Mouse (Mus musculus): ENCODE results near the gene Gm21985. TPM values are rescaled to one million over a fixed set of nuclear protein-coding genes. Genes with fewer than 3 reads are reported as not detected.
"Not testable (repeated sequence)": the region's sequence is repeated elsewhere in the genome, so short reads cannot be mapped to it uniquely, and the experiment has no call there.

The Gm21985 gene
- polyA plus RNA-seq, 1 experiment: 2.2 TPM

GRCm38 (mm10) chr2:112396649-112397048 is 130.5 kb downstream of the Gm21985 start:
- H3K4me3 ChIP-seq (ENCODE audit: low read depth, low read length): no peak overlapping the region
- H3K9me3 ChIP-seq (replicated peaks; ENCODE audit: control insufficient read depth, insufficient read depth, low read length, poor library complexity, severe bottlenecking): no peaks in the 10 kb centered on the region
- no peaks in the 10 kb centered on the region for H3K36me3 ChIP-seq (ENCODE audit: control insufficient read depth, insufficient read depth, low read length, poor library complexity, severe bottlenecking)
- H3K27ac ChIP-seq (ENCODE audit: insufficient read depth, low read length): no peak overlapping the region
- TF ChIP-seq POLR2A (IDR thresholded peaks at IDR 0.05; ENCODE audit: insufficient read depth, low read length) (no peak), EP300 (IDR thresholded peaks at IDR 0.05; ENCODE audit: insufficient read depth, low read depth, low read length) (no peak)
- H3K27me3 ChIP-seq (ENCODE audit: control insufficient read depth, insufficient read depth, low read length, poor library complexity, severe bottlenecking): no peaks in the 10 kb centered on the region
- H3K4me1 ChIP-seq (ENCODE audit: control insufficient read depth, insufficient read depth, low read length): no peaks in the 10 kb centered on the region
- H3K9ac ChIP-seq (ENCODE audit: low read depth, poor library complexity, severe bottlenecking): no peak overlapping the region

GRCm38 (mm10) chr2:112407030-112407429 is 140.9 kb downstream of the Gm21985 start:
- Histone ChIP-seq H3K9ac (ENCODE audit: low read depth, poor library complexity, severe bottlenecking) (no peak overlapping the region), H3K4me3 (ENCODE audit: low read depth, low read length) (no peak overlapping the region), H3K27me3 (ENCODE audit: control insufficient read depth, insufficient read depth, low read length, poor library complexity, severe bottlenecking) (no peaks in the 10 kb centered on the region), H3K9me3 (replicated peaks; ENCODE audit: control insufficient read depth, insufficient read depth, low read length, poor library complexity, severe bottlenecking) (no peaks in the 10 kb centered on the region), H3K4me1 (ENCODE audit: control insufficient read depth, insufficient read depth, low read length) (no peaks in the 10 kb centered on the region), H3K36me3 (ENCODE audit: control insufficient read depth, insufficient read depth, low read length, poor library complexity, severe bottlenecking) (peaks cover 32% of the 10 kb centered on the region), H3K27ac (ENCODE audit: insufficient read depth, low read length) (no peak overlapping the region)
- TF ChIP-seq CTCF (IDR thresholded peaks at IDR 0.05; ENCODE audit: low read depth, low read length): no peak
- no peak for TF ChIP-seq POLR2A (IDR thresholded peaks at IDR 0.05; ENCODE audit: insufficient read depth, low read length)
- no peak for TF ChIP-seq EP300 (IDR thresholded peaks at IDR 0.05; ENCODE audit: insufficient read depth, low read depth, low read length)

GRCm38 (mm10) chr2:112425308-112425707 is 159.2 kb downstream of the Gm21985 start:
- H3K36me3 ChIP-seq (ENCODE audit: control insufficient read depth, insufficient read depth, low read length, poor library complexity, severe bottlenecking): no peaks in the 10 kb centered on the region
- H3K27me3 ChIP-seq (ENCODE audit: control insufficient read depth, insufficient read depth, low read length, poor library complexity, severe bottlenecking): no peaks in the 10 kb centered on the region; the same call in 1 of the 2 replicates
- H3K27ac ChIP-seq (ENCODE audit: insufficient read depth, low read length): no peak overlapping the region
- TF ChIP-seq EP300 (IDR thresholded peaks at IDR 0.05; ENCODE audit: insufficient read depth, low read depth, low read length) (no peak), CTCF (IDR thresholded peaks at IDR 0.05; ENCODE audit: low read depth, low read length) (no peak), POLR2A (IDR thresholded peaks at IDR 0.05; ENCODE audit: insufficient read depth, low read length) (no peak)
- H3K9ac ChIP-seq (ENCODE audit: low read depth, poor library complexity, severe bottlenecking): no peak overlapping the region
- no peaks in the 10 kb centered on the region for H3K4me1 ChIP-seq (ENCODE audit: control insufficient read depth, insufficient read depth, low read length)
- no peak overlapping the region for H3K4me3 ChIP-seq (ENCODE audit: low read depth, low read length)
- no peaks in the 10 kb centered on the region for H3K9me3 ChIP-seq (replicated peaks; ENCODE audit: control insufficient read depth, insufficient read depth, low read length, poor library complexity, severe bottlenecking)

- H3K27ac ChIP-seq (ENCODE audit: insufficient read depth, low read length); H3K27me3 ChIP-seq (ENCODE audit: control insufficient read depth, insufficient read depth, low read length, poor library complexity, severe bottlenecking); H3K9ac ChIP-seq (ENCODE audit: low read depth, poor library complexity, severe bottlenecking); H3K4me3 ChIP-seq (ENCODE audit: low read depth, low read length); H3K9me3 ChIP-seq (replicated peaks; ENCODE audit: control insufficient read depth, insufficient read depth, low read length, poor library complexity, severe bottlenecking); H3K4me1 ChIP-seq (ENCODE audit: control insufficient read depth, insufficient read depth, low read length); H3K36me3 ChIP-seq (ENCODE audit: control insufficient read depth, insufficient read depth, low read length, poor library complexity, severe bottlenecking): not testable (repeated sequence)
These were observed 162.4 kb downstream of the Gm21985 start for GRCm38 (mm10) chr2:112428534-112428933.

GRCm38 (mm10) chr2:112429665-112430064 is 163.6 kb downstream of the Gm21985 start:
- Histone ChIP-seq H3K9ac (ENCODE audit: low read depth, poor library complexity, severe bottlenecking) (no peak overlapping the region), H3K27ac (ENCODE audit: insufficient read depth, low read length) (no peak overlapping the region), H3K36me3 (ENCODE audit: control insufficient read depth, insufficient read depth, low read length, poor library complexity, severe bottlenecking) (no peaks in the 10 kb centered on the region), H3K9me3 (replicated peaks; ENCODE audit: control insufficient read depth, insufficient read depth, low read length, poor library complexity, severe bottlenecking) (no peaks in the 10 kb centered on the region), H3K4me3 (ENCODE audit: low read depth, low read length) (no peak overlapping the region), H3K27me3 (ENCODE audit: control insufficient read depth, insufficient read depth, low read length, poor library complexity, severe bottlenecking) (no peaks in the 10 kb centered on the region; the same call in 1 of the 2 replicates), H3K4me1 (ENCODE audit: control insufficient read depth, insufficient read depth, low read length) (no peaks in the 10 kb centered on the region)
- TF ChIP-seq EP300 (IDR thresholded peaks at IDR 0.05; ENCODE audit: insufficient read depth, low read depth, low read length) (no peak), POLR2A (IDR thresholded peaks at IDR 0.05; ENCODE audit: insufficient read depth, low read length) (no peak), CTCF (IDR thresholded peaks at IDR 0.05; ENCODE audit: low read depth, low read length) (no peak)

GRCm38 (mm10) chr2:112430403-112430802 is 164.3 kb downstream of the Gm21985 start:
- Histone ChIP-seq H3K4me1 (ENCODE audit: control insufficient read depth, insufficient read depth, low read length) (no peaks in the 10 kb centered on the region), H3K9ac (ENCODE audit: low read depth, poor library complexity, severe bottlenecking) (no peak overlapping the region), H3K4me3 (ENCODE audit: low read depth, low read length) (no peak overlapping the region), H3K36me3 (ENCODE audit: control insufficient read depth, insufficient read depth, low read length, poor library complexity, severe bottlenecking) (no peaks in the 10 kb centered on the region), H3K27ac (ENCODE audit: insufficient read depth, low read length) (no peak overlapping the region), H3K27me3 (ENCODE audit: control insufficient read depth, insufficient read depth, low read length, poor library complexity, severe bottlenecking) (no peaks in the 10 kb centered on the region; the same call in 1 of the 2 replicates), H3K9me3 (replicated peaks; ENCODE audit: control insufficient read depth, insufficient read depth, low read length, poor library complexity, severe bottlenecking) (no peaks in the 10 kb centered on the region)
- TF ChIP-seq CTCF (IDR thresholded peaks at IDR 0.05; ENCODE audit: low read depth, low read length): no peak
- no peak for TF ChIP-seq POLR2A (IDR thresholded peaks at IDR 0.05; ENCODE audit: insufficient read depth, low read length)
- TF ChIP-seq EP300 (IDR thresholded peaks at IDR 0.05; ENCODE audit: insufficient read depth, low read depth, low read length): no peak
